Mouse (Mus musculus) urinary bladder, postnatal 14 days (tissue): ENCODE data around the gene Trim62.
A peak's percentile ranks its signal among the peaks of the same experiment; 100 is the strongest.

Source experiments
- DNase-seq: peaks from one replicate; pipeline ENCODE4 v3.0.0; 2021; ENCODE audit warnings: low spot score

Gene Trim62

DNA sequence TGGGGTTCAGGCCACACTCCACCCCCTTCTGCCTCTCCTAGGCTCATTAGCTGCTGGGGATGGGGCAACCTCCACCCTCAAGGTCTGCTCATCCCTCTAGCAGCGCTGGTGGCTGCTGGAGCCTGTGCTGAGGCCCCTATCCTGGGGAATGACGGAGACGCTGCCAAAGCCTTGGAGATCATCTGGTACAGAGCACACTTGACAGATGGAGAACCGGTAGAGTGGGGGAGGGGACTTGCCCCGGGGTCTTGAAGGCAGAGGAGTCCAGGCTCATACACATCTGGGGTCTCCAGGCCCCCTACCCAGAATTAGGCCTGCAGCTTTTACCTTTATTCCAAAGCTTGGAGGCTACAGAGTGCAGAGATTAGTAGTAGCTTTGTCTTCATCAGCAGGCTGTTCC lies 3.2 kb downstream of the Trim62 start:
- DNase-seq: no peak

DNA sequence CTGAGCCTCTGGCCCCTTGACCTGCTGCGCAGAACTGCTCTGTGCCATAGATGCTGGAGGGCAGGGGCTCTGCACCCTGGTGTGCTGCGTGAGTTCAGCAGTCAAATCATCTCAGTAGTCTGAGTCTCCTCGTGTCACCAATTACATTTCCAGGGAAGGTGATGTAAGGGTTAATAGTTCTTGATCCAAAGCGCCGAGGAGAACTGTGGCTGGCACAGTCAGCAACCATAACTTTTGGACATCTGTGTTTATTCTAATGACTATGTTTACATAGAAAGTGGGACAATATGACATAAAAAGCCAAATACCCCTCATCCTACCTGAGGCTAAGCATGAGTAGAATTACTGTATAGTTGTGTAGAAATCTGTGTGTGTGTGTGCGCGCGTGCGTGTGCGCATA lies 3.6 kb downstream of the Trim62 start:
- DNase-seq: no peak

DNA sequence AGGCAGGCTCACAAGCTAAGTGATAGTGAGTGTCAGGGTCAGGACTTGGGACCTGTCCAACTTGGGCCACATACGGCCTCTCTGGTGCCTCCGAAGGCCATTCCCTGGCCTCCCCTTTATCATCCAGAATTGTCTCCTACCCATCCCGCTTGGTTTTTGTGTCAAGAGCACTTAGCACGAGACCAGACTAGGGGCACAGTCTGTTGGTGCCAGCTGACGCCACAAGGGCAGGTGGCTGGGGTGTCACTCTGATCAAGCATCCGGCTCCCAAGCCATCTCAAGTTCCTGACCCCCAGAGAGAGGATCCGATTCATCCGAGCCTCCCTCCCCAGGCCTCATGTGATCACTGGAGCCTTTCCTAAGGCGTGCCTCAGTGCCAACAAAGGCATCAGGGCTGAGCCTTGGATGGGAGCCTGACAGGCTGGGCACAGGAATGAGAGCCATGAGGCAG lies 4.3 kb downstream of the Trim62 start:
- DNase-seq: no peak

DNA sequence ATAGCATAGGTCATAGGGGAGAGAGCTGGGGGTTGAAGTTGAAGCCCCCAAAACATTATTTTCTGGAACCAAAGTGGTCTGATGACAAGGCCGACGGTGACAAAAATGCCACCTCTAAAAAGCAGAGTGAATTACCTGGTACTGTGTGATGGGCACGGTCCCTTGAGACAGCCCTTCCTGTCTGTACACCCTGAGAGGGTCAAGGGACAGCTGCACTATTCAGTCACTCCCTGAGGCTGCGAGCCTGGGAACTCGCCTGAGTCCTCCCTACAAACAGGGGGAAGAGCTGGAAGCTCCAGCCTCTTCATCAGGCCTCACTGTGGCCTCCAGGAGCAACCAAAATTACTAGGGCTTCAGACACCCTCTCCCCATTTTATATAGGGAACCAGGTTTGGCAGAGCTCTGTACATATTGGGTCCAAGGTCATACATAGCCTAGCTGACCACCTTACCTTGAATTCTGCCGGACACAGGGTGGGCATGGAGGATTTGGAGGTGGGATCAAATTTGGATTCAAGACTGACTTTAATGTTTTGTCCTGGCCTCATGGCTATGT lies 5.1 kb downstream of the Trim62 start:
- no peak for DNase-seq

DNA sequence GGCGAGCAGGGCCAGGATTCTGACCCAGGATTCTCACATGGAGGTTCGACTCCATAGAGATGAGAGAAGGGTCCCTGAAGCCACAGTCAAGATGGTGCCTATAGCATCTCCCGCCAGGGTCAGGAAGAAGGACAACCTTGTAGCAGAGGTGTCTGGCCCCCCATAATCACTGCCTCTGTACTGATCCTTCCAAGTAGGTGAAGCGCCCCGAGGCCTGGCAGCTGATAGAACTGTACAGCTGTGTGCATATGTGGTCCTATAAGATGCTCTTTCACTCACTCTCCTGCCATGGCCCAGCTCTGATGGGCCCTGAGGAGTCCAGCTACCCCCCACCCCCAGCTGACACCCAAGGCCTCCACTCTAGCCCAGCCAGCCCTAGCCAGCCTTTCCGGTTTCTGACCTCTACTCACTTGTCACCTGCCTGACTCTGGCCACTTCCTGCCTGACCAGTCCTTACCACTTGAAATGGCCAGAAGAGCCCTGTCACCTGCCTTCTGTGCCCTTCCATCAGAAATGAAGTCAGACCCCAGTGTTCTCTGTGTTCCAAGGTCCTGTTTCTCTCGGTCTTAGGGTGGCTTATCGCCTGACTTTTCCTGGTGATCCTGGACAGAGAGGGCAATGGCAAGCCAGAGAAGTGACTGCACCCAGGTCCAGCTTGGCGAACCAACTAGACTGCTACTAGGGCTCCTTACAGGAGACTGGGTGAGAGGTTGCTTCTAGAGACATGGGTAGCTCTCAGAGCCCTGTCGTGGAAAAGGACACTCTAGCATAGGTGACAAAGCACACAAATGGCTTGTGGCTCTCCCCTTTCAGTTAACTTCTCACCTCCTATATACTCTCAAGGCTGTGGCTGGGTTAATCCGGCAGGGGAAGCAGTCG lies 6.6 kb downstream of the Trim62 start:
- DNase-seq: peak; percentile 49

DNA sequence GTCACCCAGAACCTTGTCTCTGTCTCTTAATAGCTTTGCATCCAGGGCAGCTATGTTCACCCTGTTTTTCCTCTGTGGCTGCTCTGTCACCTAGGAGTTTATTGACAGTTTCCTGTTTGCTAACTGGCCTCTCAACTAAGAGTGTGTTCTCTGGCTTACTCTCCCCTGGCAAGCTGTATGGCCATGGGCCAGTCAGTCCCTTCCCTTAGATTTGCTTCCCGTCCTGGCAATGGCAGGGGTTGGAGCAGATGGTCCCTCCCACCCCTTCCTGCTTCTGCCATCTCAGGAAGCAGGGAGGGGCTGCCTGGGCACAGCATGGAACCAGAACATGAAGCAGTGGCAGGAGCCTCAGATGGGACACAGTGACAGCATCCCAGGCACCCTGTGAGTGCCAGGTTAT lies 7.8 kb downstream of the Trim62 start:
- no peak for DNase-seq

DNA sequence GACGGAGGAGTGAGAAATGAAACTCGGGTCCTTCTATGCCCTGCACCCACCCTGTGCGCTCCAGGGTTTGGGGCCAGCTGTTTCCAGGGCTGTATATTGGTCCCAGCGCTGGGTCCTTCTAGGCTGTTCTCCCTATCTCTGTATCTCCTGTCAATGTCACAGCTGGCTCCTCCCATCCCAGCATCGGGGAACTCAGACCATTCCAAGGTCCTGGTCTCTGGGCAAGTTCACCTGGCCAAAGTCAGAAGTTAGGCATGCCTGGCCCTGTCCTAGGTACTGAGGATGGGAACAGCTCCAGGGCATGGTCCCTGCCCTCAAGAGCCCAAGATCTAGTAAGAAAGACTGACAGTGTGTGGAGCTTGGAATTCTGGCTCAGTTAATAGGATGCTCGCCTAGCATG lies 8.4 kb downstream of the Trim62 start:
- no peak for DNase-seq

DNA sequence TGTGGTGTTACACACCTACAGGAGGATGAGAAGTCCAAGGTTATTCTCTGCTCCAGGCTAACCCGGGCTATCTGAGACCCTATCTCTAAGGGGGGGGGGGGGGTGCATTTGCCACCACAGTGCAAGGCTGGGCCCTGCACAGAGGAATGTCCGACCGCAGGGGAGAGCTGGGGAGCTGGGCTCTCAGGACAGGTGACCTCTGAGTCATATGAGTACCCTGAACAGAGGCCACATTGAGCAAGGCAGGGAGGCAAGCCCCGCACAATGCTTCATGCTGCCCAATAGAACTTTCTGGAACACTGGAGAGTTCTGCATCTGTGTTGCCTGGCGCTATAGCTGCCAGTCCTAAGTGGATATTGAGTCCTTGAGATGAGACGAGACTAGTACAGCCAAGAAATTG lies 8.8 kb downstream of the Trim62 start:
- DNase-seq: no peak

DNA sequence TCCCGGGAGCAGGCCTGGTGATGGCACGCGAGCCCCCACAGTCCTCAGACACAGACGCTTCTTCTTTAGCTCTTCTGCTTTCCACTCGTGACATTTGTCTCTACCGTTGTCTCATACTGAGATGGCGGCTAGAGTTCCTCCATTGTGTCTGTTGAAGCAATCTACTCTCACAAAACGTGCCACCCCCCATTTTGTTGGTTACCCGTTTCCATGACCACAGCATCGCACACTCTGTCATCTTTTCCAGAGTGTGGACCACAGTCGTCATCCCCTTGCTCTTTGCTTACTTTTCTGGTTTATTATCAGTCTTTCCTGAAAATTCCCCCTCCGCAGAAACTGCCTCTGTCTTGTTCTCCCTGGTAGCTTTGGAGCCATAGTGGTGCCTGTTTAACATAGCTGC lies 10.7 kb downstream of the Trim62 start:
- DNase-seq: no peak

DNA sequence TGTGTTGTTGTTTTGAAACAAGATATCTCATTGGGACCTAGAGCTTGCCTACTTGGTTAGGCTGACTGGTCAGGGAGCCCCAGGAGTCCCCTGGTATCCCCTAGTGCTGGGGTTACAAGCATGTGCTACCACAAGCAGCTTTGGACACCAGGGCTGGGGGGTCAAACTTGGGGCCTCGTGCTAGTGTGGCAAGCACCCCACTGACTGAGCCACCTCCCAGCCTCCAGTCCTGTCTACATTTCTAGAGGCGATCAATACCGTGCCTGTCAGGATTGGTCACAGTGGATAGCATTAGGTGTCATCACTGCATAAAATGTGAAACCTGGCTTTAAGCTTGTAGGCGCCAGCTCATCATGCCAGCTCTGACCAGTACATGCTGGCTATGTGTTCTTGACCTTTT lies 12.5 kb downstream of the Trim62 start:
- no peak for DNase-seq

DNA sequence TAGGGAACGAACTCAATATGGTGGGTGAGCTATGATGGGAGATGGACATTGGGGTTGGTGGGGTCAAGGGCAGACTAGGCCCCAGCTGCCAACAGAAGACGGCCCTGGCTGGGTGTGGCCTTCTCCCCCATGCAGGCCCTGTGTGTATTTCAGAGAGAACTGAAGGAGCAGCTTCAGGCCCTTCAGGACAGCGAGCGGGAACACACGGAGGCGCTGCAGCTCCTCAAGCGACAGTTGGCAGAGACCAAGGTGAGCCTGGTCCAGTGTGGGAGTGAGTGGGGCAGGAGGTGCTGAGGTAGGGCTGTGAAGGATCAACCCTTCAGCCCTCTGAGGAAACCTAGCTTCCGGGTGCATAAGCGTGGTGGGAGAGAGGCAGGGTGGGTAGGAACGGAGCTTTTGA lies 13.3 kb downstream of the Trim62 start:
- no peak for DNase-seq

DNA sequence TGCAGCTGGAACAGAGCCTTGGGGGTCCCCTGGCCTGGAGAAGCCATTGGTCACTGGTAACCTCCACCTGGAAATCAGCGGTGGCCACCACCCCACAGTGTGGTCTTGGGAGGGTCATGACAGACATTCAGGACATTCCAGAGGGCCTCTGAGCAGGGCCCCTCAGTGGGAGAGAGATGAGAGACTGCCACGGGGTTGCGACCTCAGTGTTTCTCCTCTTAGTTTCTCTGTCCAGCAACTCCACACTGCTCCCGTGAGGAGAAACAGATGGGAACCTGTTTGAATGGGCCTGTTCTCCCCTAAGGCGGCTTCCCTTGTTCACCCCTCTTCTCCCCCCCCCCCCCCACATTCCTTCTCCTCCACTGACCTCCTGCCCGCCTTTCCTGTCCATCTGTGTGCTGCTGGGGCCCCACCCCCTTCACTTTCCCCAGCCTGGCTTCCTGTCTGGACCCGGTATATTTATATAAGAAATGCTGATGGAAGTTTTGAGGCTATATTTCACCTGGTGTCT lies 14.6 kb downstream of the Trim62 start:
- peak; percentile 46 for DNase-seq

DNA sequence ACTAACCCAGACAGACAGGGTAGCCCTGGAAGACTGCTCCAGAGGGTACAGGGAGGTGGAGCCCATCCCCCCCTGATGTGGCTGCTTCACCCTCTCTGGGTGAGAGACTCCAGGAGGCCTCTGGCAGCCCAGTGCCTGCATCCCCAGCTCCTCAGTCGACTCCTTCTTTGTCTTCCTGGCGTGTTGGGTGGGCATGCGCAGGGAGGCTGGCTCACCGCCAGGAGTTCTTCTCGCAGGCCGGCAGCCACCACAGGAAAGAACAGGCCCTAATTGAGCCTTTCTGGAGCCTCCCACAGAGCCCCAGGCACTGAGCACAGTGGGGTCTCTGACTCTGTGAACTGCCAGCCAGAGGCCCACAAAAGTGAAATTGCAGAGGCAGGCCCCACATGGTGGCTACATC lies 16.0 kb downstream of the Trim62 start:
- peak; percentile 64 for DNase-seq

DNA sequence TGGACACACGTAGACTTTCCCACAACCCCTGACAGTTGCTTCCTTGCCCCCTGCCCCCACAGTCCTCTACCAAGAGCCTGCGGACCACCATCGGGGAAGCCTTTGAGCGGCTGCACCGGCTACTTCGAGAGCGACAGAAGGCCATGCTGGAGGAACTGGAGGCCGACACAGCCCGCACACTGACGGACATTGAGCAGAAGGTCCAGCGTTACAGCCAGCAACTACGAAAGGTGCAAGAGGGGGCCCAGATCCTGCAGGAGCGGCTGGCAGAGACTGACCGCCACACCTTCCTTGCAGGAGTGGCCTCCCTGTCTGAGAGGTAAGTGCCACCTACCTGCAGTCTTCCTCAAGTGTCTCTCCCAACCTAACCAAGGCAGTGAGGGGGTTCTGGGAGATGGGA lies 17.1 kb downstream of the Trim62 start:
- no peak for DNase-seq

DNA sequence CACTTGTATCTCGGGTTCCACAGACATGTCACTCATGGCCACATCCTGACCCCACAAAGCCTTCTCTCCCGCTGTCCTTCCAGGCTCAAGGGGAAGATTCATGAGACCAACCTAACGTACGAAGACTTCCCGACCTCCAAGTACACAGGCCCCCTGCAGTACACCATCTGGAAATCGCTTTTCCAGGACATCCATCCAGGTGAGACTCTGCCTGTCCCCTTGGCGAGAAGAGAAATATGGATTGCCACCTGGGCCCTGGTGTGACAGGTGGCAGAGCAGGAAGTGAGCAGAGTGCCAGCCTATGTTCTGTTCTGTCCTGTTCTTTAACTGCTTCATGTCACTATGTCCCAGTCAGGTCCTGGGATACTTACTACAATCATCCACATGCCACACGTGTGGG lies 19.0 kb downstream of the Trim62 start:
- DNase-seq: no peak

DNA sequence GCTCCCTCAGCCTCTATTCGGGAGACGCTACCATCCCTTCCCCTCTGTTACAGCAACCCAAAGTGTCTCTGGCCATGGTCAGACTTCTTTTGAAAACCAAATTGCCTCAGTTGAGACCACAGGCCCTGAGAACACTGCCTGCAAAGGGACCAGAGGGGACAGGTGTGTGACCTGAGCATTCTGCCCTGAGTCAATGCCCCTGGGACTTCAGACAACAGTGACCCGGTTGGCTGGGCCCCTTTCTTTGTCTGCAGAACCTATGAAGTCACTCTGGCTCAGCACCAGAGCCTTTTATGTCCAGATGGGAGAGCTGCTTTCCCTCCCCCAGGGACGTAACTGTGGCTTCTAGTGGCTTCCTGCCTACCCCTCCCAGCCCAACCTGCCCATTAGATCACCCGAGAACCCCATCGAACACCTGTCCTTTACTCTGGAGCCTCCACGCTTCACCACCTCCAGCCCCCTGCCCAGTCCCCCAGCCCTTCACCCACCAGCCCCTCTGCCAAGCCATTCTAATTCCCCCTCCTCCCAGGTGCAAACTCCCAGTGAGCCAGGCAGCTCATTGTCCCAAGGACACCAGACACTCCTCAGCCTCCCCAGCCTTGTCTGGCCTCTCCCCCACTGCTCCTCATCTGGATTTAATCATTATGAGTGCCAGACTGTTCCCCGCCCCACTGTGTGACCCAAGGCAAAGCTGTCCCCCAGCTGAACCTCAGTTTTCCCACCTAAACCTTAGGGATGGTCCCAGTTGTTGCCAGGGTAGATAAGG lies 20.8 kb downstream of the Trim62 start:
- DNase-seq: no peak

DNA sequence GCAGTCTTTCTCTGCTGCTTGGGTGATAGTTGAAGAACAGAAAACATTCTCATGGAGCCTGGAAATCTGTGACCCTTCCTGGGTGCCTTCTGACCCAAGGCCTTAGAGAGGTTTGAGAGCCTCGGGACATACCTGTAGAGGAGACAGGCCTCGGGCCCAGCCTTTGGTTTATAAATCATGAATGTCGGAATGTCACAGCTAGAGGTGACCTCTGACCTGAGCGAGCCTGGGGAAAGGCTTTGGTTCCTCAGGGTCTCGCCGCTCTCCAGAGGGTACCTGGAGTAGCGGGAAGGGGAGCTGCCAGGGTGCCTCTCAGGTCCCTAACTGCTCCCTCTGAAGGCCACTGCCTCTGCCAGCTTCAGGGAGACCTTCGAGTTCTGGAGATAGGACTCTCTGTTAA lies 21.9 kb downstream of the Trim62 start:
- DNase-seq: no peak

DNA sequence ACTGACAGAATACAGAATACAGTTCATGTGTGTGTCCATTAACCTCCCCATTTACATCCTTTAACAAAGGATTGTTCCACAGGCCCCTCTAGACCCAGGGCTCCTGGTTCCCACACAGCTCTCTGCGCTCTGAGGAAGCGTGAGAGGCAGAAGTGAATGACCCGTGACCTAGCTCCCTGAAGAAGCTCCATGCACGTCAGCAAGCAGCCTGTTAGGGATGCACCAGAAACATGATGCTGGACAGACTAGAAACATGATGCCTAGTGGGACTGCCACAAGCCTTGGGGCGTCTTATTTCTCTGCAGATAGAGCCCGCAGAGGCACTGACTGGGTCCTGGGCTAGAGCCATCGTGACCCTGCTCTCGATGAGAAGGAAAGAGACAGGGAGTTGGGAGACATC lies 23.4 kb downstream of the Trim62 start:
- DNase-seq: no peak

DNA sequence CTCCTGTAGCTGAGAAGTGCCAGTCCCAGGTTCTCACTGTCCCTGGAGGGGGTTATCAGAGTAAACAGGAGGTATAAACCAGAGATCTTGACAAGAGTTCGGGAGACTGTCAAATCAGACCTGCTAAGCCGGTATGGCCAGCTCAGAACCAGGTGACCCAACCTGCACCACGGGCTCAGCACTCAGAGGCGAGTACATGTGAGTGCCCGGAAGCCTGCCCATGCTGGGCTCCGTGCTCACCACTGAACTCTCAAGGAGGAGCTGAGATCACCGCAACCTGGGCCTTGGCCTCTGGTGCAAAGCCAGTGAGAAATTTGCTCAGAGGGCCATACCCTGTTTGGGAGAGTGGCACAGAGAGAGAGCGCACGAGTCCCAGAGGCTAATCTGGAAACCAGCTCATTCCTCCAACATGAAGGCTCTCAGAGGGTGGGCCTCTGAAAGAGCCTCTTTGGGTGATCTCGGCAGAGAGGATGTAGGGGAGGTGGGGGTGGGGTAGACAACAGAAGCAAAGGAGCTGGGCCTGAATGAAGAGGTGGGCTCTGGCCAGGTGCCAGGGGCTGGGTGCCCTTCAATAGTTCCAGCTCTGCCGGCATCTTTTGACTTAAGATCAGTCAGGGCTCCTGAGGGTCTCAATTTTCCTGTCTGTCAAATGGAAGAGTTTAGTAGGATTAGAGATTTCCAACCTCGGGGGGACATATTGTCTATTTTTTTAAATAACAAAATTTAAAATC lies 24.0 kb downstream of the Trim62 start:
- peak; percentile 80 for DNase-seq

DNA sequence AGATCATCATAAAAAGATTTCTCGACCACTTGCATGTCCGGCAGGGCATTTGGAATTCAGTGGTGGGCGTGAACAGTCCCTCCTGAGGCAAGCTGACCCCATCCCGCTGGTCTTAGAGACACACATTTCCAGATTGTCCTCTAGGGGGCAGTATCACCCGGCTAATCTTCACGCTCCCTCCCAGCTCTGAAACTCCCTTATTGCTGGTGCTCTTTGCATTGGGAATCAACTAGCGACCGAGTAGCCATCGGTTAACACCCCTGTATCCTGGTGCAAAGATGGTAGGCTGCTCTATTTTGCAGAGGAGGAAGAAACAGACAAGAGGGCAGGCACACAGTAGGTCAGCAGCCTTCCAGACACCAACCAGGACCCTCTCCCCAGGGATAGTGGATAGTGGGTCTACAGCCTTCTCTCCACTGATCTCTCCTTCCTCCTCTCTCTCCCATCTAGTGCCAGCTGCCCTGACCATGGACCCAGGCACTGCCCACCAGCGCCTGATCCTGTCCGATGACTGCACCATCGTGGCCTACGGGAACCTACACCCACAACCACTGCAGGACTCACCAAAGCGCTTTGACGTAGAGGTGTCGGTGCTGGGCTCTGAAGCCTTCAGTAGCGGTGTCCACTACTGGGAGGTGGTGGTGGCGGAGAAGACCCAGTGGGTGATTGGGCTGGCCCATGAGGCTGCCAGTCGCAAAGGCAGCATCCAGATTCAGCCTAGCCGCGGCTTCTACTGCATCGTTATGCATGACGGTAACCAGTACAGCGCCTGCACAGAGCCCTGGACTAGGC lies 25.4 kb downstream of the Trim62 start:
- DNase-seq: no peak

DNA sequence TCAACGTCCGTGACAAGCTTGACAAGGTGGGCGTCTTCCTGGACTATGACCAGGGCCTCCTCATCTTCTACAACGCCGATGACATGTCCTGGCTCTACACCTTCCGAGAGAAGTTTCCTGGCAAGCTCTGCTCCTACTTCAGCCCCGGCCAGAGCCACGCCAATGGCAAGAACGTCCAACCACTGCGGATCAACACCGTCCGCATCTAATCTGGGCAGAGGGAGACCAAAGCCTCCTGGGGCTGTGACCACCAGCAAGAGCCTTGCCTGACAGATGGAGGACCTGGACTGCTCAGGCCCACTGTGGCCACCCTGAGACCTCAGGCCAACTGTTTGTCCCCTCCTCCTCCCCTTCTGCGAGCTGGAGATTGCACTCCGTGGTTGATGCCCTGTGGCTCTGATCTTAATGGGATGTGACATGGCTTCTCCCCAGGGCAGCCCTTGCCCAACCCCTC lies 26.0 kb downstream of the Trim62 start:
- DNase-seq: no peak
